Mouse (Mus musculus): ENCODE measurements at regions not wholly inside any gene's neighbourhood (a gene's known extent, or its start where the extent isn't known, plus 50 kb on each side); places are given as distances from the start of the nearest gene placed in this dataset.

DNA sequence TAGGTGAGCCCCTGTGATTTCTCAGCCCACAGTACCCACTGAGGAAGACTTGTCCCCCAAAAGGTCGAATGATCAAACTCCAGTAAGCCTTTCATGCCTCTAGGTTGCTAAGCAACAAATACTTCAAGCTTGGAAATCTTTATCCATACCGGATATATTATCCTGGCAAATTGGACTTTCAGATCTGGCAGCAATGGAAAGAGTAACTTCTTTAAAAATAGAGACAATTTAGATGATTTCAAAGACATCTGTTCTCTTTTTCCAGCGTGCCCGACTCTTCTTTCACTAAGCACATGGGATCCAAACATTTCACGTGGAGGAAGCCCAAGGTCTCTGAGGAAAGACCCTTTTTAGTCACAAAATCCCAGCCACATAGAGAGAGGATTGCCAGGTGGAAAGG lies 645.4 kb downstream of the Insc start:
- TF ChIP-seq CTCF (IDR thresholded peaks at IDR 0.05; ENCODE audit: borderline replicate concordance, insufficient read depth, low read depth, low read length) (no peak), POLR2A (IDR thresholded peaks at IDR 0.05; ENCODE audit: borderline replicate concordance, insufficient read depth, low read length) (no peak)

All from cerebellum, adult 2 months (tissue).